Mouse (Mus musculus) cerebellum, adult 8-10 months (tissue): ENCODE data around the gene Ntrk3.

Source experiments
- DNase-seq: peaks from one replicate; pipeline ENCODE4 v3.0.0; 2022

Gene Ntrk3

GRCm38 (mm10) chr7:78165466-78165865, 572.3 kb downstream of the Ntrk3 start:
- DNase-seq: no peak

GRCm38 (mm10) chr7:78157946-78158345, 579.9 kb downstream of the Ntrk3 start:
- DNase-seq: no peak

GRCm38 (mm10) chr7:78145251-78145650, 592.6 kb downstream of the Ntrk3 start:
- no peak for DNase-seq

- no peak for DNase-seq
Measured at GRCm38 (mm10) chr7:78144849-78145248, 593.0 kb downstream of the Ntrk3 start.

GRCm38 (mm10) chr7:78129966-78130365, 607.8 kb downstream of the Ntrk3 start:
- no peak for DNase-seq
